Mouse (Mus musculus) embryonic facial prominence, embryonic 12.5 days (tissue): Measurements from ENCODE around the gene Bhlhe23. TPM values are rescaled to one million over a fixed set of nuclear protein-coding genes. Genes with fewer than 3 reads are reported as not detected.

ENCODE experiments used
- ATAC-seq: fragments of 200-750 bp; cut with Nextera tagmentation; 2 replicates; pipeline ENCODE4 v1.8.0; 2017; ENCODE audit not compliant: insufficient number of reproducible peaks, insufficient read depth, low FRiP score, low TSS enrichment
- H3K27ac ChIP-seq: fragments of 300-500 bp; sonication (generic); 2 replicates; pipeline ENCODE4 v1.5.1; 2016; ENCODE audit warnings: mild to moderate bottlenecking
- H3K27me3 ChIP-seq: fragments of 300-500 bp; sonication (generic); 2 replicates; pipeline ENCODE4 v1.6.1; 2016; ENCODE audit warnings: mild to moderate bottlenecking, moderate library complexity
- H3K36me3 ChIP-seq: fragments of 300-500 bp; sonication (generic); 2 replicates; pipeline ENCODE4 v1.6.1; 2016; ENCODE audit warnings: mild to moderate bottlenecking
- H3K4me1 ChIP-seq: fragments of 300-500 bp; sonication (generic); 2 replicates; pipeline ENCODE4 v1.6.1; 2016
- H3K4me2 ChIP-seq: fragments of 300-500 bp; sonication (generic); replicated peaks from 2 replicates; pipeline ENCODE4 v1.6.1; 2016; ENCODE audit warnings: mild to moderate bottlenecking, moderate library complexity
- H3K4me3 ChIP-seq: fragments of 300-500 bp; sonication (generic); 2 replicates; pipeline ENCODE4 v1.5.1; 2016; ENCODE audit warnings: mild to moderate bottlenecking
- H3K9ac ChIP-seq: fragments of 300-500 bp; sonication (generic); 2 replicates; pipeline ENCODE4 v1.6.1; 2016; ENCODE audit warnings: mild to moderate bottlenecking, moderate library complexity
- H3K9me3 ChIP-seq: fragments of 300-500 bp; sonication (generic); 2 replicates; pipeline ENCODE4 v1.6.1; 2016; ENCODE audit warnings: mild to moderate bottlenecking, moderate library complexity
- WGBS: fragments of 180-500 bp; shearing (Covaris S2); methylation state at CpG from one replicate; pipeline ENCODE4 v1.1.7; 2016; 5-methylcytosine and 5-hydroxymethylcytosine counted together
- polyA plus RNA-seq: library from polyadenylated mRNA; unstranded; fragments of >200 nt; fragmentation: Nextera tagmentation; extraction: Ambion mirVana; gene quantifications from 2 replicates; pipeline ENCODE4 v1.2.1, GENCODE M21; 2016

The Bhlhe23 gene
- polyA plus RNA-seq, 1 experiment from 2014 or later, result 0.97 TPM

- Histone ChIP-seq H3K27me3 (no peaks in the 10 kb centered on the region), H3K9me3 (no peaks in the 10 kb centered on the region), H3K9ac (no peak overlapping the region), H3K27ac (no peak overlapping the region), H3K4me1 (no peaks in the 10 kb centered on the region), H3K36me3 (no peaks in the 10 kb centered on the region), H3K4me3 (no peak overlapping the region), H3K4me2 (no peak overlapping the region)
- 31% methylated on average over 3 of the region's 3 CpGs for whole genome bisulfite sequencing
- no peak for ATAC-seq
Observed at GRCm38 (mm10) chr2:180740349-180740748, 36.4 kb downstream of the Bhlhe23 start.

GRCm38 (mm10) chr2:180737984-180738383 is 38.7 kb downstream of the Bhlhe23 start:
- Histone ChIP-seq H3K4me2 (no peak overlapping the region), H3K4me1 (no peaks in the 10 kb centered on the region), H3K9me3 (no peaks in the 10 kb centered on the region), H3K27ac (no peak overlapping the region), H3K27me3 (no peaks in the 10 kb centered on the region), H3K36me3 (no peaks in the 10 kb centered on the region), H3K4me3 (no peak overlapping the region), H3K9ac (no peak overlapping the region)
- WGBS, result 73% methylated on average over 2 of the region's 2 CpGs
- ATAC-seq, result no peak

- ATAC-seq, result no peak
- no peak overlapping the region for H3K27ac ChIP-seq
- H3K9me3 ChIP-seq, result no peaks in the 10 kb centered on the region
- no peak overlapping the region for H3K4me3 ChIP-seq
- no peaks in the 10 kb centered on the region for H3K4me1 ChIP-seq
- H3K4me2 ChIP-seq, result no peak overlapping the region
- no peaks in the 10 kb centered on the region for H3K36me3 ChIP-seq
- no peaks in the 10 kb centered on the region for H3K27me3 ChIP-seq
- no peak overlapping the region for H3K9ac ChIP-seq
- 78% methylated on average over 7 of the region's 7 CpGs for WGBS
Observed at GRCm38 (mm10) chr2:180735232-180735631, 41.5 kb downstream of the Bhlhe23 start.

GRCm38 (mm10) chr2:180731984-180732383 is 44.7 kb downstream of the Bhlhe23 start:
- no peak overlapping the region for H3K27ac ChIP-seq
- no peak overlapping the region for H3K4me3 ChIP-seq
- no peaks in the 10 kb centered on the region for H3K36me3 ChIP-seq
- H3K9ac ChIP-seq, result peak overlapping the region; percentile 4; the same call in 1 of the 2 replicates
- H3K9me3 ChIP-seq, result no peaks in the 10 kb centered on the region
- no peaks in the 10 kb centered on the region for H3K4me1 ChIP-seq
- no peaks in the 10 kb centered on the region for H3K27me3 ChIP-seq
- H3K4me2 ChIP-seq, result no peak overlapping the region
- WGBS, result 64% methylated on average over 6 of the region's 6 CpGs
- ATAC-seq, result no peak

GRCm38 (mm10) chr2:180731036-180731435 is 45.7 kb downstream of the Bhlhe23 start:
- no peak for ATAC-seq
- 77% methylated on average over 3 of the region's 3 CpGs for WGBS
- no peaks in the 10 kb centered on the region for H3K27me3 ChIP-seq
- no peaks in the 10 kb centered on the region for H3K4me1 ChIP-seq
- H3K9me3 ChIP-seq, result no peaks in the 10 kb centered on the region
- H3K27ac ChIP-seq, result no peak overlapping the region
- no peak overlapping the region for H3K4me3 ChIP-seq
- H3K36me3 ChIP-seq, result no peaks in the 10 kb centered on the region
- no peak overlapping the region for H3K4me2 ChIP-seq
- no peak overlapping the region for H3K9ac ChIP-seq

GRCm38 (mm10) chr2:180727613-180728021 is 49.1 kb downstream of the Bhlhe23 start:
- H3K4me1 ChIP-seq, result peaks cover 7% of the 10 kb centered on the region; the same call in 1 of the 2 replicates

GRCm38 (mm10) chr2:180726658-180727442 is 49.9 kb downstream of the Bhlhe23 start:
- Histone ChIP-seq H3K4me1 (peaks cover 7% of the 10 kb centered on the region; the same call in 1 of the 2 replicates), H3K27ac (no peak overlapping the region), H3K4me2 (no peak overlapping the region), H3K27me3 (no peaks in the 10 kb centered on the region), H3K9me3 (no peaks in the 10 kb centered on the region), H3K4me3 (no peak overlapping the region), H3K36me3 (peaks cover 23% of the 10 kb centered on the region), H3K9ac (no peak overlapping the region)
- ATAC-seq, result no peak
- 69% methylated on average over 6 of the region's 6 CpGs for WGBS

More at GRCm38 (mm10) chr2:180727613-180728021, 49.1 kb downstream of the Bhlhe23 start:
- no peak overlapping the region for H3K4me3 ChIP-seq
- H3K27me3 ChIP-seq, result no peaks in the 10 kb centered on the region
- no peak for ATAC-seq
- 60% methylated on average over 4 of the region's 4 CpGs for WGBS
- peaks cover 15% of the 10 kb centered on the region for H3K36me3 ChIP-seq
- no peaks in the 10 kb centered on the region for H3K9me3 ChIP-seq
- H3K4me2 ChIP-seq, result no peak overlapping the region
- H3K27ac ChIP-seq, result no peak overlapping the region
- no peak overlapping the region for H3K9ac ChIP-seq

- Histone ChIP-seq H3K9me3 (no peaks in the 10 kb centered on the region), H3K27ac (no peak overlapping the region), H3K4me1 (peaks cover 7% of the 10 kb centered on the region; the same call in 1 of the 2 replicates), H3K27me3 (no peaks in the 10 kb centered on the region), H3K36me3 (peaks cover 31% of the 10 kb centered on the region), H3K4me2 (no peak overlapping the region), H3K4me3 (no peak overlapping the region), H3K9ac (no peak overlapping the region)
- WGBS, result 32% methylated on average over 7 of the region's 8 CpGs
- ATAC-seq, result no peak
Observed at GRCm38 (mm10) chr2:180725856-180726629, 50.7 kb downstream of the Bhlhe23 start.

GRCm38 (mm10) chr2:180725414-180725778 is 51.3 kb downstream of the Bhlhe23 start:
- WGBS, result 9% methylated on average over 6 of the region's 6 CpGs
- no peak overlapping the region for H3K9ac ChIP-seq

GRCm38 (mm10) chr2:180724585-180725413 is 51.9 kb downstream of the Bhlhe23 start, which contains the start of gene Slc17a9:
Slc17a9 (plus strand) TSS chr2:180725263.
- H3K27ac ChIP-seq, result no peak within 1 kb of the TSS
- H3K27me3 ChIP-seq, result no peaks in the 10 kb centered on the region
- WGBS, result 6% methylated on average over 18 of the region's 18 CpGs
- no peak for ATAC-seq
- H3K9ac ChIP-seq, result no peak within 1 kb of the TSS
- peaks cover 7% of the 10 kb centered on the region; the same call in 1 of the 2 replicates for H3K4me1 ChIP-seq
- no peaks in the 10 kb centered on the region for H3K9me3 ChIP-seq
- H3K4me2 ChIP-seq, result peak within 1 kb of the TSS; percentile 34
- peaks cover 42% of the 10 kb centered on the region for H3K36me3 ChIP-seq
- no peak within 1 kb of the TSS for H3K4me3 ChIP-seq

More at GRCm38 (mm10) chr2:180725414-180725778, 51.3 kb downstream of the Bhlhe23 start:
- Histone ChIP-seq H3K4me3 (no peak overlapping the region), H3K36me3 (peaks cover 37% of the 10 kb centered on the region), H3K27ac (no peak overlapping the region), H3K4me2 (peak overlapping the region; percentile 34), H3K9me3 (no peaks in the 10 kb centered on the region), H3K4me1 (peaks cover 7% of the 10 kb centered on the region; the same call in 1 of the 2 replicates), H3K27me3 (no peaks in the 10 kb centered on the region)
- no peak for ATAC-seq
